Mouse (Mus musculus) bone marrow macrophage, adult 2 months (primary cell): Measurements from ENCODE around the gene Spi1.

Experiments used
- CTCF ChIP-seq: IDR thresholded peaks from 2 replicates; pipeline ENCODE4 v1.5.1; 2012; ENCODE audit warnings: low read depth, mild to moderate bottlenecking, low read length, moderate library complexity
- POLR2A ChIP-seq: IDR thresholded peaks from 2 replicates; pipeline ENCODE4 v1.6.1; 2012; ENCODE audit warnings: mild to moderate bottlenecking, low read depth, low read length, borderline replicate concordance

GRCm38 (mm10) chr2:91082844-91083243 is 654 bp downstream of the Spi1 start:
- TF ChIP-seq CTCF (no peak), POLR2A (peak; percentile 83; the same call in 1 of the 2 replicates)
